Mouse (Mus musculus) cerebellum, adult 2 months (tissue): ENCODE measurements at regions not wholly inside any gene's neighbourhood (a gene's known extent, or its start where the extent isn't known, plus 50 kb on each side); places are given as distances from the start of the nearest gene placed in this dataset.

Experiments
- CTCF ChIP-seq: fragments of 200-500 bp; IDR thresholded peaks from 2 replicates; pipeline ENCODE4 v1.5.1; 2011; ENCODE audit warnings: low read depth, mild to moderate bottlenecking, control low read depth, low read length, moderate library complexity, borderline replicate concordance; ENCODE audit not compliant: insufficient read depth
- POLR2A ChIP-seq: fragments of 200-500 bp; IDR thresholded peaks from 2 replicates; pipeline ENCODE4 v1.6.1; 2011; ENCODE audit warnings: low read length, control low read depth, borderline replicate concordance; ENCODE audit not compliant: insufficient read depth

GRCm38 (mm10) chr9:61675366-61675765 lies 239.0 kb downstream of the Rplp1 start:
- no peak for TF ChIP-seq POLR2A
- TF ChIP-seq CTCF, result no peak
